Mouse (Mus musculus): ENCODE results near the gene Srpk2.

DNA sequence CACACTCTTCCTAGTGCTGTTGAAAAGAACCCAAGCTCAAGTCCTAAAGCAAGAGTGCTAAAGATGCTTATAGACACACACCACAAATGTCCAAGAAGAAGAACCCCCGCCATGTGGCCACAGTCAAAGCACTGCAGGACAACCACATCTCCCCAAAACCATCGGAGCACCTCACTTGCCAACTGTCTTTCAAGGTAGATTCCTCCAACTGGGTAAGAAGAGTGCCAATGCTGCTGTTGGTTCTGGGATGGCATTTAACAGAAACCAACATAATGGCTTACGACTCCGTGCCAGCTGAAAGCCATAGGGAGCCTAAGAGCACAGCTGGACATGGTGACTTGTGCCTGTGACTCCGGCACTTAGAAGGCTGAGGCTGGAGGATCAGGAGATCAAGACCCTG, 173.0 kb downstream of the Srpk2 start:
- TF ChIP-seq CTCF (IDR thresholded peaks at IDR 0.05; ENCODE audit: control insufficient read depth, insufficient read depth, insufficient read length) (no peak), CEBPB (IDR thresholded peaks at IDR 0.05; ENCODE audit: low read depth) (no peak), MYOG (IDR thresholded peaks at IDR 0.05; ENCODE audit: control insufficient read depth, extremely low read depth, insufficient read length) (no peak), USF1 (IDR thresholded peaks at IDR 0.05; ENCODE audit: low read depth) (no peak), MAX (IDR thresholded peaks at IDR 0.05) (no peak), MYOD1 (IDR thresholded peaks at IDR 0.05; ENCODE audit: control insufficient read depth, insufficient read length, low read depth) (no peak), FOSL1 (IDR thresholded peaks at IDR 0.05; ENCODE audit: insufficient read depth, low read length, poor library complexity, severe bottlenecking) (no peak)
